Mouse (Mus musculus) MEL (cell line): ENCODE results near the gene Trim34a. TPM values are rescaled to one million over a fixed set of nuclear protein-coding genes. Genes with fewer than 3 reads are reported as not detected.
A peak's percentile ranks its signal among the peaks of the same experiment; 100 is the strongest.

Source experiments
- DNase-seq: peaks from one replicate; pipeline ENCODE4 v3.0.0; 2011; ENCODE audit warnings: low read depth, low spot score
- H3K27ac ChIP-seq: 2 replicates; pipeline ENCODE4 v1.5.1; 2012; ENCODE audit warnings: low read depth, mild to moderate bottlenecking, control low read depth, low read length, moderate library complexity; ENCODE audit not compliant: control insufficient read depth
- H3K27me3 ChIP-seq, 2 experiments: fragments of 150-350 bp in 1 of 2; sonication (generic) in 1 of 2; 2 replicates each; pipeline ENCODE4 v1.6.1; 2012; ENCODE audit warnings: low read length in 2 of 2, mild to moderate bottlenecking in 2 of 2, improper control_type of control experiment in 1 of 2, moderate library complexity in 1 of 2; ENCODE audit not compliant: insufficient read depth in 2 of 2, control insufficient read depth in 1 of 2
- H3K36me3 ChIP-seq, 2 experiments: 2 replicates each; pipeline ENCODE4 v1.6.1; 2012 to 2014; ENCODE audit warnings: low read length in 2 of 2, improper control_type of control experiment in 1 of 2, inconsistent platforms in 1 of 2, mild to moderate bottlenecking in 1 of 2; ENCODE audit not compliant: insufficient read depth in 2 of 2, control insufficient read depth in 1 of 2
- H3K4me1 ChIP-seq, 2 experiments: fragments of 150-350 bp in 1 of 2; sonication (generic) in 1 of 2; 2 replicates each; pipeline ENCODE4 v1.6.1; 2012; ENCODE audit warnings: low read length in 2 of 2, improper control_type of control experiment in 1 of 2, mild to moderate bottlenecking in 1 of 2; ENCODE audit not compliant: insufficient read depth in 2 of 2, control insufficient read depth in 1 of 2
- H3K4me3 ChIP-seq, 2 experiments: fragments of 150-350 bp in 1 of 2; sonication (generic) in 1 of 2; 2 replicates each; pipeline ENCODE4 v1.5.1; 2012; ENCODE audit warnings: low read depth in 2 of 2, low read length in 2 of 2, mild to moderate bottlenecking in 2 of 2, moderate library complexity in 2 of 2, control low read depth in 1 of 2, improper control_type of control experiment in 1 of 2; ENCODE audit not compliant: control insufficient read depth in 1 of 2, insufficient read depth in 1 of 2
- H3K79me2 ChIP-seq: 2 replicates; pipeline ENCODE4 v1.6.1; 2012; ENCODE audit warnings: mild to moderate bottlenecking, low read length, moderate library complexity; ENCODE audit not compliant: control insufficient read depth, poor library complexity, insufficient read depth
- H3K9ac ChIP-seq: 2 replicates; pipeline ENCODE4 v1.6.1; 2012; ENCODE audit warnings: low read depth, mild to moderate bottlenecking, control low read depth, low read length, moderate library complexity; ENCODE audit not compliant: control insufficient read depth, poor library complexity, severe bottlenecking
- H3K9me3 ChIP-seq: fragments of 150-350 bp; sonication (generic); replicated peaks from 2 replicates; pipeline ENCODE4 v1.6.1; 2012; ENCODE audit warnings: mild to moderate bottlenecking, low read length, improper control_type of control experiment, moderate library complexity; ENCODE audit not compliant: insufficient read depth
- BHLHE40 ChIP-seq: IDR thresholded peaks from 2 replicates; pipeline ENCODE4 v1.6.1; 2012; ENCODE audit warnings: low read depth, mild to moderate bottlenecking, inconsistent platforms, low read length, improper control_type of control experiment, borderline replicate concordance
- CHD1 ChIP-seq: IDR thresholded peaks from 2 replicates; pipeline ENCODE4 v1.6.1; 2012; ENCODE audit warnings: low read depth, mild to moderate bottlenecking, inconsistent platforms, low read length, improper control_type of control experiment
- CHD2 ChIP-seq: IDR thresholded peaks from 2 replicates; pipeline ENCODE4 v1.6.1; 2011; ENCODE audit warnings: low read length, improper control_type of control experiment
- CTCF ChIP-seq, 3 experiments: IDR thresholded peaks in 2 of 3; conservative IDR thresholded peaks in 1 of 3; 2 replicates each; pipeline ENCODE4 v1.5.1; 2011 to 2012; ENCODE audit warnings: low read length in 3 of 3, low read depth in 2 of 3, mild to moderate bottlenecking in 2 of 3, improper control_type of control experiment in 1 of 3, inconsistent platforms in 1 of 3, mixed read lengths in 1 of 3, moderate library complexity in 1 of 3; ENCODE audit not compliant: control insufficient read depth in 1 of 3, insufficient read depth in 1 of 3, poor library complexity in 1 of 3, severe bottlenecking in 1 of 3
- ETS1 ChIP-seq: IDR thresholded peaks from 2 replicates; pipeline ENCODE4 v1.6.1; 2012; ENCODE audit warnings: low read depth, mild to moderate bottlenecking, inconsistent platforms, low read length, improper control_type of control experiment, moderate library complexity
- GABPA ChIP-seq: IDR thresholded peaks from 2 replicates; pipeline ENCODE4 v1.6.1; 2012; ENCODE audit warnings: low read depth, mild to moderate bottlenecking, inconsistent platforms, low read length, improper control_type of control experiment, moderate library complexity
- JUND ChIP-seq: IDR thresholded peaks from 2 replicates; pipeline ENCODE4 v1.6.1; 2011; ENCODE audit warnings: low read depth, mild to moderate bottlenecking, improper control_type of control experiment, low read length
- KAT2A ChIP-seq: conservative IDR thresholded peaks from 2 replicates; pipeline ENCODE4 v1.6.1; 2012; ENCODE audit warnings: low read depth, low read length, improper control_type of control experiment, inconsistent platforms
- MAZ ChIP-seq: IDR thresholded peaks from 2 replicates; pipeline ENCODE4 v1.6.1; 2012; ENCODE audit warnings: low read depth, mild to moderate bottlenecking, inconsistent platforms, low read length, improper control_type of control experiment
- MEF2A ChIP-seq: IDR thresholded peaks from 2 replicates; pipeline ENCODE4 v1.6.1; 2014; ENCODE audit warnings: low read depth, mild to moderate bottlenecking, inconsistent platforms, low read length, improper control_type of control experiment; ENCODE audit not compliant: poor library complexity, insufficient replicate concordance, severe bottlenecking; ENCODE audit errors: extremely low read depth
- MYB ChIP-seq: IDR thresholded peaks from 2 replicates; pipeline ENCODE4 v1.6.1; 2011; ENCODE audit warnings: mild to moderate bottlenecking, low read depth, low read length, improper control_type of control experiment
- NELFE ChIP-seq: IDR thresholded peaks from 2 replicates; pipeline ENCODE4 v1.6.1; 2011; ENCODE audit warnings: low read depth, low read length, improper control_type of control experiment
- POLR2AphosphoS2 ChIP-seq: IDR thresholded peaks from 2 replicates; pipeline ENCODE4 v1.6.1; 2011; ENCODE audit warnings: low read length, improper control_type of control experiment
- POLR2AphosphoS5 ChIP-seq: IDR thresholded peaks from 2 replicates; pipeline ENCODE4 v1.6.1; 2012; ENCODE audit warnings: low read depth, borderline replicate concordance, mild to moderate bottlenecking, inconsistent platforms, low read length, moderate library complexity, mixed read lengths
- RAD21 ChIP-seq: IDR thresholded peaks from 2 replicates; pipeline ENCODE4 v1.6.1; 2011; ENCODE audit warnings: mild to moderate bottlenecking, low read depth, low read length, improper control_type of control experiment
- TBP ChIP-seq: IDR thresholded peaks from 2 replicates; pipeline ENCODE4 v1.8.0; 2011; ENCODE audit warnings: low read depth, low read length, improper control_type of control experiment
- UBTF ChIP-seq: IDR thresholded peaks from 2 replicates; pipeline ENCODE4 v1.6.1; 2012; ENCODE audit warnings: low read depth, mild to moderate bottlenecking, inconsistent platforms, low read length, improper control_type of control experiment, moderate library complexity, borderline replicate concordance; ENCODE audit not compliant: insufficient read depth
- USF2 ChIP-seq, 2 experiments: IDR thresholded peaks; 2 replicates each; pipeline ENCODE4 v1.6.1; 2011 to 2012; ENCODE audit warnings: improper control_type of control experiment in 2 of 2, low read length in 2 of 2, borderline replicate concordance in 1 of 2, inconsistent platforms in 1 of 2, low read depth in 1 of 2, mild to moderate bottlenecking in 1 of 2; ENCODE audit not compliant: insufficient read depth in 1 of 2
- ZNF384 ChIP-seq: IDR thresholded peaks from 2 replicates; pipeline ENCODE4 v1.6.1; 2012; ENCODE audit warnings: low read depth, mild to moderate bottlenecking, inconsistent platforms, low read length, improper control_type of control experiment
- polyA plus RNA-seq, 2 experiments: library from polyadenylated mRNA; stranded (reverse) in 1 of 2; unstranded in 1 of 2; fragments of >175 nt in 1 of 2; fragments of >200 nt in 1 of 2; gene quantifications; 2 replicates each; pipeline versions ENCODE4 v1.2.1 to v1.2.4; 2012; ENCODE audit warnings: low replicate concordance in 2 of 2, low read depth in 1 of 2; ENCODE audit not compliant: insufficient read length in 2 of 2, insufficient read depth in 1 of 2, missing spikeins in 1 of 2
- total RNA-seq: library from RNA; depleted of rRNA; stranded (reverse); fragments of 300-350 nt; gene quantifications from 2 replicates; pipeline ENCODE4 v1.2.3, GENCODE M21; 2012

Gene Trim34a
- total and polyA plus RNA-seq, 3 experiments = 0.42 to 0.58 TPM; not detected in 1

GRCm38 (mm10) chr7:104244287-104245181 is at the start of gene Trim34a (continued):
- 0 out of 2 replicates have a peak, but pooled peaks have one; percentile 45 for TF ChIP-seq CHD1
- no peak for TF ChIP-seq CHD2
- TF ChIP-seq USF2 (IDR thresholded peaks at IDR 0.05; ENCODE audit: borderline replicate concordance in 1 of 2, insufficient read depth in 1 of 2, low read depth in 1 of 2, low read length in 2 of 2) = no peak
- no peak for TF ChIP-seq BHLHE40
- TF ChIP-seq, all 39 proteins: peak for 15

- TF ChIP-seq CTCF (IDR thresholded peaks at IDR 0.05 in 2 of 3, conservative IDR thresholded peaks at IDR 0.05 in 1 of 3; ENCODE audit: control insufficient read depth in 1 of 3, insufficient read depth in 1 of 3, low read depth in 2 of 3, low read length in 3 of 3, poor library complexity in 1 of 3, severe bottlenecking in 1 of 3) (no peak), UBTF (no peak), POLR2AphosphoS2 (no peak), CHD1 (no peak), USF2 (IDR thresholded peaks at IDR 0.05; ENCODE audit: borderline replicate concordance in 1 of 2, insufficient read depth in 1 of 2, low read depth in 1 of 2, low read length in 2 of 2) (no peak), KAT2A (no peak), JUND (no peak), GABPA (no peak), NELFE (no peak), MEF2A (no peak), RAD21 (no peak), TBP (no peak), ETS1 (no peak), ZNF384 (no peak), POLR2AphosphoS5 (no peak), MYB (no peak), MAZ (no peak)
- TF ChIP-seq, all 39 proteins: peak for 0
- no peaks in the 10 kb centered on the region for H3K79me2 ChIP-seq
- H3K9me3 ChIP-seq = no peaks in the 10 kb centered on the region
- no peak for DNase-seq
- no peaks in the 10 kb centered on the region for H3K4me1 ChIP-seq
- H3K4me3 ChIP-seq = no peak within 1 kb of the TSS
- no peak within 1 kb of the TSS for H3K9ac ChIP-seq
- no peak within 1 kb of the TSS for H3K27ac ChIP-seq
- peaks cover 2 to 4% of the 10 kb centered on the region in 2 experiments; a peak in 3 of 4 replicates for H3K27me3 ChIP-seq
- no peaks in the 10 kb centered on the region for H3K36me3 ChIP-seq
Observed at GRCm38 (mm10) chr7:104195885-104196284, 48.4 kb upstream of the Trim34a start, which contains the start of gene Olfr649. TSS of gene Olfr649 (minus strand) at chr7:104195985.
